Mouse (Mus musculus) thymus, postnatal 4 days (tissue): Measurements from ENCODE around the gene Rsl24d1.
"Not testable (repeated sequence)": the region's sequence is repeated elsewhere in the genome, so short reads cannot be mapped to it uniquely, and the experiment has no call there.

Experiments used
- DNase-seq: peaks from one replicate; pipeline ENCODE4 v3.0.0; 2021

Rsl24d1 gene

DNA sequence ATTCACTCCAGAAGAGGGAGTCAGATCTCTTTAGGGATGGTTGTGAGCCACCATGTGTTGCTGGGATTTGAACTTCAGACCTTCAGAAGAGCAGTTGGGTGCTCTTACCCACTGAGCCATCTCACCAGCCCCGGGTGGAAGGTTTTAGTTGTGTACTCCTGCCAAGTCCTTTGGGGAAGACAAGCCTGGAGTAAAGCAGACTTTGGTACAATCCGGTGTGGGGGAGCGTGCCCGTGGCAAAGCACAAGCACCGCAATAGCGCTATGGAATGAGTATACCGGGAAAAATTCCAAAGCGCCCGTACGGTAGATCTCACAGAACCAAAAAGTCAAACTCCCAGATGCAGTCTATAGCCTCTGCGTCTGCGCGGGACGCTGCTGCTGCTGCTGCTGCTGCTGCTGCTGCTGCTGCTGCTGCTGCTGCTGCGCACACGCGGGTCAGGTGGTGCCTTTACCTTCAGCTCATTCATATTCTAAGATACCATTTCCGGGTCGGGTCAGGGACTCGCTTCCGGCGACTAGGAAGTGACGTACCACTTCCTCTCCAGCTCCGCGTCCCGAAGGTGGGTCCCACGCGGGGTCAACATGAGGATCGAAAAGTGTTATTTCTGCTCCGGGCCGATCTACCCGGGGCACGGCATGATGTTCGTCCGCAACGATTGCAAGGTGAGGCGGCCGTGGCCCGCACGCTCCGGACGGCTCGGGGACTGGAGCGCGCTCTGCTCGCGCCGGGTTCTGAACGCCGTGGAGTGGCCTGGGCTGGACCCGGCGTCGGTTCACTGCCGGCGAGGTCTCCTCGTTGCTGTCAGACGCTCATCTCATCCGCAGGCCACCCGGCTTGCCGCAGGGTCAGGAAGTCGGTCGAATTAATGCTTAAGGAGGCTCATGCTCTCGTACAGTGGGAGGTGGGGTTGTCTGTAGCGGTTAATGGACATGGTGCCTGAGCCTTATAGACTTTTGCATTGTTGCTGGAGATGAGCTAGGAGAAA, at the start of gene Rsl24d1:
Gene Rsl24d1 (plus strand): TSS at position 508 of the 988 bp plus-strand sequence.
- DNase-seq = peak; percentile 77

- DNase-seq = no peak
Measured at GRCm38 (mm10) chr9:73063621-73064290, 49.5 kb upstream of the Rsl24d1 start.

DNA sequence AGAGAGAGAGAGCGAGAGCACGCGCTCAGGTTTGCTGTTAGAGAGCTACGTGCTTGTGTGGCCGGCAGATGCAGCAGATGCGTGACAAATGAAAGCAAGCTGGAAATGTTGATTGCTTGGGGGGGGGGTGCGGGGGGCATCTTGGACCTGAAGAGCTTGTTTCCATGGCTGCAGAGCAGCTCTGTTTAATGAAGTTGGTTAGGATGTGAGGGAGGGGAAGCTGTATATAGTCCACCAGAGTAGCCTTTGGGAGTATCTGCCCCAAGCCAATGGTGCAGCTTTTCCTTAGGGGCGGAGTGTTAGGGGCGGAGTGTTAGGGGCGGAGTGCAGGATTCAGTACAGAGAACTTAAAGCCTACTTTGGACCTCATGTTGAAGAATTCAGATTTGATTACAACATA, 46.1 kb upstream of the Rsl24d1 start:
- DNase-seq = no peak

- no peak for DNase-seq
Measured at GRCm38 (mm10) chr9:73068230-73068679, 45.0 kb upstream of the Rsl24d1 start.

DNA sequence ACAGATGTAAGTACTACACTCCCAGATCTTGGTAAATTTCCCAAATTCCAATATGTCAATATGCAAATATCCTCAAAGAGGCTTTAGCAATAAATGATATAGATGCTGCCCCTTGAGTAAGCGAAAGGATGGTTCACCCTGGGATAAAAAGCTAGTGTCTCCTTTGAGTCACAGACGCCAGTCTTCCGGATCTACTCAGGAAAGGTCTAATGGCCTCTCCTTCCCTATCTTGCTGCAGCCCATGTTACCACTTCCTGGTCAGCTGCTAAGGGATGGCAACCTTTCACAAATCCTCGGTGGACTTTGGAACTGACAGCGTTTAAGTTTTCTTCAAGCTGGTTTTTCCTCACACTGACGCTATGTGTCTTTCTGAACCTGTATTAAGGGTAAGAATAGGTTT, 44.5 kb upstream of the Rsl24d1 start:
- DNase-seq = no peak

- no peak for DNase-seq
Measured at GRCm38 (mm10) chr9:73070971-73071659, 42.1 kb upstream of the Rsl24d1 start.

DNA sequence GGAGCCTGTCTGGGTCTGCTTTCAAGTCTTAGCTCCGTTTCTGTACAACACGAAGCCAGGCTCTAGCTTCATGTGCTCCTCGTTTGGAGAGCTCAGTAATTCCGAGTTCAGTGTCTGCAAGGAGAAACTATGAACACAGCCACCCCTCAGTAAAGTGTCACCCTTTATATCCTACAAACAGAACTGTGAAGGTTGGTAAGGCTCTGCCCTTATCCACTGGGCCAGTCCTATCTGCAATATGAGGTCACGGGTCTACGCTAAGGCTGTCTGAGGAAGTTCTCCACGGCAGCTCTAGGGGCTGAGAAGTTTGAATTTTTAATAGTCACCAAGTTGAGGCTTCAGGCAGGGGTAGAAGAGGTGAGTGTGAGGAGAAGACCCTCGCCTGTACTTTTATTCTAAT, 40.8 kb upstream of the Rsl24d1 start:
- DNase-seq = no peak

DNA sequence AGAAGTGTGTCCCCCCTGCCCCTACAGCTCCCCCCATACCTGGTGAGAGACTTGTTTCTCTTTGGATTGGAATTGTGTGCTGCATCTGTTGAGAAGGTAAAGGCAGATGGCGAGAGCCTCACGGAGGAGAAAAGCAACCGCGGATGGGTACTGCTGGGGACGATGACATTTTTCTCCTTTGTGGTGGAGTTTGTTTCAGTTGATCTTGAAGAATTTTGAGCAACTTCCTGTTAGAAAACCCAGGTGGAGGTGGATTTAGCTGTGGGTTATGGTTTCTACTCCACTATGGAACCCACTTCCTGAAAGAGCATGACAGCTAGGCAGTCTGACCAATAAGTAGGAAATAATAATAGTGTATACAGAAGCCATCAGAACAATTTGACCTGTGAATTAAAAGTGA, 40.1 kb upstream of the Rsl24d1 start:
- DNase-seq = peak; percentile 53

GRCm38 (mm10) chr9:73079349-73079748, 33.9 kb upstream of the Rsl24d1 start:
- not testable (repeated sequence) for DNase-seq

- DNase-seq = peak; percentile 46
Measured at GRCm38 (mm10) chr9:73079801-73080325, 33.4 kb upstream of the Rsl24d1 start.

GRCm38 (mm10) chr9:73082291-73083000, 30.8 kb upstream of the Rsl24d1 start:
- no peak for DNase-seq

GRCm38 (mm10) chr9:73083956-73084355, 29.3 kb upstream of the Rsl24d1 start:
- no peak for DNase-seq

- DNase-seq = no peak
Measured at GRCm38 (mm10) chr9:73085845-73086244, 27.4 kb upstream of the Rsl24d1 start.

DNA sequence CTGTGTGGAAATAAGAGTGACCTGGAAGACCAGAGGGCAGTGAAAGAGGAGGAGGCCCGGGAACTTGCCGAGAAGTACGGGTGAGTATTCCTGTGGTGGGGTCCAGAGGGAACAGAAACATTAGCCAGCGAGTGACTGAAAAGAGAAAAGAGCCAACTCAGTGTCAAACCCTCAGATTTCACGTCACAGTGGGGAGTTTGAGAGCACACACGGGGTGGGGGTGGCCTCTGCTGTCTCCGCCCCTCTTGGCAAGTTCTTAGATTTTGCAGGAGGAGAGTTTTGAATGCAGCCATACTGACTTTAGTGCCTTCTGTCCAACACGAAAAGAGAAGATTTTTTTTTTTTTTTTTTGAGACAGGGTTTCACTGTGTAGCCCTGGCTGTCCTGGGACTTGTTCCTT, 26.1 kb upstream of the Rsl24d1 start:
- DNase-seq = peak; percentile 69

DNA sequence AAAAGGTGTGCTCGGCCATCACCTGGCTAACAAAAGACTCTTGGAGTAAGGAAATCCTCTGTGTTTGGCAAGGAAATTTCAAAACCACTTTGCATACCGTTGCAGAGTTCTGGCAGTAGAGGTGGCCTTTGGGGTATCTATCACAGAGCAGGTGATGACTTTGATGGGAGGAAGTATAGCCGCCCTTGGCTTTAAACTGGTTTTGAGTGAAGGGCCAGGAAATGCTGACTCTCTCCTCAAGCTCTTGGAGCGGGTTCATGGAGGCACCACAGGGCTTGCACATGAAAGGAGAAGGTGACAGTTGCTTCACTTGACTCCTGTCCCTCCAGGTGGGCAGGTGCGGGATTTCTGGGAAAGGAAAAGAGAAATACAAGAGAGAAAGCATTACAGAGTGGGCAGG, 25.6 kb upstream of the Rsl24d1 start:
- DNase-seq = no peak

DNA sequence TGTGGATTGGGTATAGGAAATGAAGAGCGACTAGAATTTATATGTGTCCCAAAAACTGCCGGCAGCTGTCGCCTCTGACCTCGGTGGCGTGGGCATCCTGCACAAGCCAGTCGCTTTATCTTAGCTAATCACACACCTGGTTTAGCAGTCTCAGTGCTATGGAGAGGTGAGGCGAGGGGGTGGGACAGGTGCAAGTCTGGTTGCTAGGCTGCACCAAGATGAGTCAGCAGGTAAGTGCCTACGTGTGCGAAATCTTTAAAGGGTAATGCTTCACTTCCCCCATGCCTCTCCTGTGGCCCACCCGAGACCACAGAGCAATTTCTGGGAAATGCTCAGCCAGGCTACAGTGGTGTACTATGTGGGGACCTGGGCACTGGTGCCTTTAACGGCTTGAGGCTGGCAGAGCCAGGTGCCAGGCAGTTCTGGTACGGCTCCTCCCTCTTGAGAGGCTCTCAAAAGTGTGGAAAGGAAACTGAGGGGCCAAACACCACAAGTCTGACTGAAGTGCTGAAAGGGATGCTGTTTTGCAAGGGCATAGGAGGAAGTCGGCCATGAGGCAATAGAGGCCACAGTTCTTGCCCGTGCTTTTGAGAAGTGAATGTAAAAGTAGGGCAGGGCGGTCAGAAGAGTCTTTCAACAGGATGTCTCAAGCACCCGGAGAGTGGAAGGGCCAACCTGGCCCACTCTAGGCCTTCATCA, 23.9 kb upstream of the Rsl24d1 start:
- DNase-seq = peak; percentile 60

GRCm38 (mm10) chr9:73090121-73090520, 23.1 kb upstream of the Rsl24d1 start:
- DNase-seq = peak; percentile 58

- no peak for DNase-seq
Measured at GRCm38 (mm10) chr9:73091747-73092146, 21.5 kb upstream of the Rsl24d1 start.

DNA sequence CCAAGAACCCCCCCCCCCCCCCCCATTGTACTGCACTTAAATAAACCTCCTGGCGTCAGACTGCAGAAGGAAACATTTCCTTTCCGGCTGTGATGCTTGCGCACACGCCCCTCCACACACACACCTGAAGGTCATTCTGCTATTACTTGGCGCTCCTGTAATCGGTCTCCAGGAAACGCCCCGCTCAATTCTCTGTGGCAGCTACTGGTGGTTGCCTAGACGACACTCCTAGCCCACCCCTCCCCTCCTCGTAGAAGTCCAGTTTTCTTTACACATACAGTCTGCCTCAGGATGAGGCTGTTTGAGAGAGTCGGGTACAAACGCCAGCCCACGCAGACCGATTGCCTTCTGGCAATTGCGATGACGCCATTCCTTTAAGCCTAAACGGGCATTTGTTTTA, 18.6 kb upstream of the Rsl24d1 start:
- no peak for DNase-seq

GRCm38 (mm10) chr9:73097898-73098297, 15.3 kb upstream of the Rsl24d1 start:
- no peak for DNase-seq

GRCm38 (mm10) chr9:73101536-73101935, 11.7 kb upstream of the Rsl24d1 start, which contains the start of gene Khdc3:
Khdc3 (plus strand) TSS chr9:73101836.
- DNase-seq = no peak

DNA sequence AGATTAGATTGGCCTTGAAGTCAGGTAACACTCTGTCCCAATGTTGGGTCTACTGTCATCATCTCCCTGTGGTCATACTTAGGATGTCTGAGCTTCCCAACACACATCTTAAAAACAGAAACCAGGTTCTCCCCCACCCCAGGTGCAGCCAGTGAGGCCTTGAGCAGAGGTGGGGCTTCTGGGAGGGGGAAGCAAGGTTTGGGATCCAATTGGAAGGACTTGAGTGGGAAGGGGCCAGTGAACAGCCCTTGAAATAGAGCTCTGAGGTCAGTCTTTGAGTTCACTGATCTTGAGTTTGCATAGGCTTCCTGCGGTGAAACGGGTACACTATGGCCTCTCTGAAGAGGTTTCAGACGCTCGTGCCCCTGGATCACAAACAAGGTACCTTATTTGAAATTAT, 11.0 kb upstream of the Rsl24d1 start, which contains the start of gene Gm20509:
Gene Gm20509 (plus strand): TSS at position 290 of the 400 bp plus-strand sequence.
- no peak for DNase-seq
